Mouse (Mus musculus) adrenal gland, postnatal 25 days (tissue): Measurements from ENCODE around the gene Odr4. TPM values are rescaled to one million over a fixed set of nuclear protein-coding genes. Genes with fewer than 3 reads are reported as not detected.

ENCODE experiments used
- DNase-seq: peaks from one replicate; pipeline ENCODE4 v3.0.0; 2021; ENCODE audit warnings: mixed read lengths
- long read RNA-seq: library from polyadenylated mRNA; stranded (forward); transcript quantifications from one replicate; pipeline ENCODE4 v2.0.0, GENCODE M21; 2021
- total RNA-seq: library from RNA; stranded (reverse); gene quantifications from 2 replicates; pipeline ENCODE4 v1.2.3, GENCODE M21; 2021

Odr4 gene
- total RNA-seq: 60.7 and 61.1 TPM in 2 replicates
- long read RNA-seq, transcript Odr4-205 (14 exons, 3,273 nt): major isoform, 39 of 62 reads
- long read RNA-seq, partial matches to known transcripts: 4 of 62 reads
- long read RNA-seq, other reads (novel, unspliced or antisense): 17 of 62 reads

- peak; percentile 96 for DNase-seq
These were observed at the start of gene Odr4, which contains the start of gene Tpr for GRCm38 (mm10) chr1:150392638-150393487. Gene Odr4, minus strand, starts transcription at chr1:150393080. Gene Tpr, plus strand, starts transcription at chr1:150392838.

- DNase-seq: no peak
These were observed 48.9 kb upstream of the Odr4 start for GRCm38 (mm10) chr1:150441731-150442130.

- no peak for DNase-seq
These were observed 45.8 kb upstream of the Odr4 start for GRCm38 (mm10) chr1:150438641-150439040.

- no peak for DNase-seq
These were observed 33.3 kb upstream of the Odr4 start for GRCm38 (mm10) chr1:150426216-150426615.

- no peak for DNase-seq
These were observed 32.8 kb upstream of the Odr4 start for GRCm38 (mm10) chr1:150425665-150426064.

- no peak for DNase-seq
These were observed 25.5 kb upstream of the Odr4 start for GRCm38 (mm10) chr1:150418426-150418825.

GRCm38 (mm10) chr1:150416006-150416405 is 23.1 kb upstream of the Odr4 start:
- DNase-seq: no peak

GRCm38 (mm10) chr1:150409996-150410395 is 17.1 kb upstream of the Odr4 start:
- DNase-seq: no peak

DNA sequence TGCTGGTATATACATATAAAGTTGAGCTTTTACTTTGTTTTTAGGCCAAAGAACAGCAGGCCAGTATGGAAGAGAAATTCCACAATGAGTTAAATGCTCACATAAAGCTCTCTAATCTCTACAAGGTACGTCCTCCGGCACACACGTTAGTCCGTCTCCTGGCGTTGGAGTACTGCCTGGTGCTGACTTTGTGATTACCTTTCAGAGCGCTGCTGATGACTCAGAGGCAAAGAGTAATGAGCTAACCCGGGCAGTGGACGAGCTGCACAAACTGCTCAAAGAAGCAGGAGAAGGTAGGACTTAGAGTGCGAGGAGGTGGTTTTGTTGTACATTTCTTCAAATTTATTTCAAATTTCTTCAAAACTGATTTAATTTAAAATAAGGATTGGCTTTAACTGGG is 14.4 kb upstream of the Odr4 start:
- peak; percentile 7 for DNase-seq

DNA sequence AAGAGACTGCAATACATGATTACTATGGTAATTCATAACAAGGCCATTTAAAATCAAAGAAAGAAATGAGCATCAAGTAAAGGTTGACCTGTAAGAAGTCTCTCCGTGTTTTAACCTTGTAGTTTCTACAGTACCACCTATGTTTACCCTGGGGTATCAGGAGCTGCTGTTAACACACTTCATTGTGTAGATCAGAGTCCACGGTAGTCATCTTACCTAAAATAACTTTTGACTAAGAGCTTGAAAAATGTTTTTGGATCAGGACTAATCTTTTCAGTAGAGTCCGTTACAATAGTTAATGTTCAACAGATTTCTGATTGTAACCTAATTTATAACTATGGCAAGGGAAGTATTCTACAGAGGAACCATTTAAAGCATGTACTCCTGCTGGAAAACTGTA is 11.7 kb upstream of the Odr4 start:
- no peak for DNase-seq

DNA sequence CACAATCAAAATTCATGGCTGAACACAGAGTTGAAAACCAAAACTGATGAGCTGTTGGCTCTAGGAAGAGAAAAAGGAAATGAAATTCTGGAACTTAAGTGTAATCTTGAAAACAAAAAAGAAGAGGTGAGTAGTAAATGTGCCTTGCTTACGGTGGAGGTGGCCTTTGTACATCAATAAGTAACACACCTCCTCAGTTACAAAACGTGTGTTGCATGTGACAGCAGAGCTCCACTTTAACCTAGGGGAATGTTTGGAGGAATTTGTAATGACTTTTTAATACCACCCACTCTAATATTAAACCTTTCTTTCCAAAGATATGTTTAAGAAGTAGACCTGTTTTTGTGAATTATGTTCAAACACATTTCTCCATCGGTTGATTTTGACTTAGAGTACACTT is 11.0 kb upstream of the Odr4 start:
- no peak for DNase-seq

GRCm38 (mm10) chr1:150396001-150396400 is 3.1 kb upstream of the Odr4 start:
- DNase-seq: no peak

- DNase-seq: no peak
These were observed 590 bp upstream of the Odr4 start for GRCm38 (mm10) chr1:150393488-150393852.

DNA sequence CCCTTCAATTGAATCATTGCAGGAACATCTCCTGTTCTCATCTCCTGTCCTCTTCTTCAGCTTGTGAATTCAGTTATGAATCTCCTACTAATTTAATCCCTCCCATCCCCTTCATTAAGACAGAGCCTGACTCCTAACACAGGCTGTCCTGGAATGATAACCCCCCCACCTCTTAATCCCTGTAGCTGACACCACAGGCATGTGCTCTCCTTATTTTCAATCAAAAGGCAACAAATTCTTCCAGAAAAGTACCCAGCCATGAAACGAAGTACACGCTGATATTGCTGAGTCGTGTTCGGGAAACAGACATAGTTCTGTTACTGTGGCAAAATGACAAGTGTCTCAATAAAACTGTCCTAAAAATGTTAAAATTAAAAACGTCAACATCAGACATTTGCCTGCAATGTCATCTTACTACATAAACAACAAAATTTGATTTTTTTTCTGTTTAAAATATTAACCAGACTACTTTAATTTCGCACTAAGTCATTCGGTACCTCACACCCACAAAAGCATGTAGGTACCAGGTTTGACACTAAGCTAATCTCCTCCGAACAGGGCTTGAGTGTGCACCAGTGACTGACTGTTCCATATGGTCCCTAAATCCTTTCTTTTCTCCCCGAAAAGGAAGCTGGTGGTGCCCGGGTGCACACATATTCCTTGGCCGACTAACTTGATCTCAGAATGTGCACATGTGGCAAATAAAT is 796 bp downstream of the Odr4 start:
- DNase-seq: no peak

DNA sequence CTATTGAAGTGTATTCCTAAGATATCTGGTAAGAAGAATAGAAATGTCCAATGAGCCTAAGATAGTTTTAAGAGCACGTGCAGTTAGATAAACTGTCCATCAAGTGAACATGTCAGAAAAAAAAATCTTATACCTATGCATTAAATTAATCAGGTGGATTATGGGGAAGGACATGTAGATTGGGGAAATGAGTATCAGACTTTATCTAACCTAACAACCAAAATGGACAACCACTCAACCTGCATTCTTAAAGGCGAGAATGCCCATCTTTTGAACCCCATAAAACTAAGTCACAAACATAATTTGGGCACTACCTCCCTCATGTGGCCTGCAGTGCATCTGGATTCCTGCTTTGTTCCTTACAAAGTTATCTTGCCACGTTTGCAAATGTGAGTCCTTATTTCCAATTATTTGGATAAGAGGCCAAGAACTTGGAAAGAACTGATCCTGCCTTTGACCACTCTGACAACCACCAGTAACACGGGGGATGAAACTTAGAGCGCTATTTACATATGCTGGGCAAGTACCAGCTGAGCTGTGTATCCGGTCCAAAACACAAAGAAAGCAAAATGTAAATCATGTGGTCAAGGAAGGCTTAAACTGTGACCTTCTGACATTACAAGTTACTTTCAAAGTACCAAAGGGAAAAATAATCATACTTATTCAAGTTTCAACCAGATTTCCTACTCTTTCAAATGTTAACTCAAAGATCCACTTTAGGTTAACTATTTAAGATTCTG is 3.3 kb downstream of the Odr4 start:
- no peak for DNase-seq

- DNase-seq: no peak
These were observed 5.3 kb downstream of the Odr4 start for GRCm38 (mm10) chr1:150387572-150387971.

DNA sequence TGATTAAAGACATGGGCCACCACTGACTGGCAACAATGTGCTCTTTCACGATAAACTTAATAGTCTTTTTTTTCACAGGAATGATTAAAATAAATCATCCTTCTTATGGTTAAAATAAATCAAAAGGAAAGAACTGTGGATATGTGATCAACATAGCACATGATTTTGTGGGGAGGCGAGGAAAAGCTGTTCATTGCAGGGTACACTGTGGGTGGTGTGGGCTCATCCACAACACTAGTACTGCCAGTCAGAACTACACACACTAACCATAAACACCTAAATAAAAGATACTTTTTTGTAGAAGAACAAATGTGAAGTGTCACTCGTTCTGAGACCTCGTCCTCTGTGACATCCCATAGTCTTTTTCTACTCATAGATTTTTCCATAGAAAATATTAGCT is 8.7 kb downstream of the Odr4 start:
- no peak for DNase-seq

DNA sequence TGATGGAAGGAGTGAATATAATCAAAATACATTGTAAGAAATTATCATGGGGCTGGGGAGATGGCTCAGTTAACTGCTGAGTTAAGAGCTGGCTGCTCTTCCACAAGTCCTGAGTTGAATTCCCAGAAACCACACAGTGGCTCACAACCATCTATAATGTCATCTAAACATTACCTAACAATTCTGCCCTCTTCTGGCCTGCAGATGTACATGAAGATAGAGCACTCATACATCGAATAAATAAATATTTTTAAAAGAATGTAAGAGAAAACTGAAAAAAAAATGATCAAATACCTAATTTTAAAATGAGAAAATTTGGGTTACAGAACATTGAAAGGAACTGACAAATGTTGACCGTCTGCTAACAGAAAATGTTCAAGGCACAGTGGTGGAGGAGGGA is 18.6 kb downstream of the Odr4 start:
- DNase-seq: no peak

DNA sequence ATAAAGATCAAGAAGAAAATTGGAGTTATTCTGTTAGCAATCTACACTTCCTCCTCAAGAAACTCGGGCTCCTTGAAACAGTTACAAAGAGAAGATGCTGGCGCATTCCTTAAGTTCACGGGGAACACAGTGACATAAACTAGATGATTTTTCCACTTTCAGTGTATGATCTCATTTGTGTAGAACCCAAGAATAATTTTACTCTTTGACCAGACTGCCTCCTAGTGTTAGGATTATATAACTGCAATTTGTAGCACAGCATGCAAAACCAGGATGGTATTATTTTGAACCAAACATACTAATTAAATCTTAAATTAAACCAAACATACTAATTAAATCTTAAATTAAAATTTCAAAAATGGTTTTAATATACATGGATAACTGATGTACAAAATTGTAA is 20.0 kb downstream of the Odr4 start:
- no peak for DNase-seq

GRCm38 (mm10) chr1:150360864-150361263 is 32.0 kb downstream of the Odr4 start:
- no peak for DNase-seq

DNA sequence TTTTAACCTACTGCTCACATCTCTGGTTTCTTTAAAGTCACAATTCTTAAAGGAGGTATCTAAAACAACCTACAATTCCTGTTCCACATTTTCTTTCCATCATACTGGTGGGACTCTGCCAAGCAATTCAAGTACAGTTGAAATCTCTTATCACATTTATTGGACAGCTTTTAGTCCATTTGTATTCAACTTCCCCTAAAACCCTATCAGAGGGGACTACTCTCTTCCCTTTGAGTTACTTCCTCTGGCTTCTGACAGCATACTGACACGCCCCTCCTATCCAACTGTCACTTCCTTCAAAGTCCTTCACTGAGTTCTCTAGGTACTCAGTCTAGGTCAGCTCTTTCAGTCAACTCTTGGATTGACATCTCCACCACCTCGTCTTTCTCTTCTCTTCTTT is 57.8 kb downstream of the Odr4 start:
- no peak for DNase-seq

DNA sequence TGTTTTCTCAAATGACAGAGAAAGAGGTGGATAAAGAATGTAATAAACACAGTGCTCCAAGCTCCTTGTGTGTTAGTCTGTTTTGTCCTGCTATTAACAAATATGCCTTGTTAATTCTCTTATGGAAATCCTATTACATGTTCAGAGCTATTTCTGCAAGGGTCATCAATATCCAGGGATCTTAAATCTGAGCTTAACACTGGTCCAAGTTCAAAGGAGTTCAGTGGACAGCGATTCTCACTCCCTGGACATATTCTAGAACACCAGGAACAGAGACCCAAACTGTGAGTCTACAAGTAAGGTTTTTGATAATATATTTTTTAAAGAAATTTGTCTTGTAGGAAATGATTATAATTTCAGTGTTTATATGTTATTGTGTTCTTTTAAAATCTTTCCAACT is 73.7 kb downstream of the Odr4 start, which contains the start of gene Pdc:
Gene Pdc, plus strand, starts transcription at position 213 of the 400 bp plus-strand sequence.
- no peak for DNase-seq
